Mouse (Mus musculus) megakaryocyte, embryonic 14.5 days (primary cell): ENCODE measurements around the gene Hacd2.

Experiments used
- FLI1 ChIP-seq: IDR thresholded peaks from 2 replicates; pipeline ENCODE4 v1.6.1; 2012; ENCODE audit warnings: low read length, inconsistent platforms, mixed read lengths
- GATA1 ChIP-seq: IDR thresholded peaks from 3 replicates; pipeline ENCODE4 v1.6.1; 2012; ENCODE audit warnings: mixed read lengths, low read length, inconsistent platforms, borderline replicate concordance

DNA sequence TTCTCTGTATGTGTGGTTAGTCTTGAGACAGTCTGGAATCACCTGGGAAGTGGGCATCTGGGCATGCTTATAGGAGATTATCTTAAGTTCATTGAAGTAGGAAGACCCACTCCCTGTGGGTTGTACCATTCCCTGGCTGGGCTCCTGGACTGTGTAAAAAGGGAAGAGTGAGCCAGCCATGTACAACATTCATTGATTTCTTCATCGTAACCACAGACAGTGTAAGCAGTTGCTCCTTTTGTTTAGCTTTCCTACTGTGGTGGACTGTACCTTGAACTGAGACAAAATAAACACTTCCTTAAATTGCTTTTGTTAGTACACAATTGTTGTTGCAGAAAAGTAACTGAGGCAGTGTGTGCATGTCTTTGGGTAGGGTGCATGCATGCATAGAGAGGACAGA lies 33.6 kb downstream of the Hacd2 start:
- TF ChIP-seq FLI1 (no peak), GATA1 (no peak)
